Mouse (Mus musculus) ES-E14 (cell line): ENCODE data around the gene Mgmt. TPM values are rescaled to one million over a fixed set of nuclear protein-coding genes. Genes with fewer than 3 reads are reported as not detected.

ENCODE experiments used
- DNase-seq: peaks from one replicate; pipeline ENCODE4 v3.0.0-alpha.2; 2013; ENCODE audit warnings: low read depth, low spot score
- H3K27ac ChIP-seq: 2 replicates; pipeline ENCODE4 v1.5.1; 2012; ENCODE audit warnings: low read depth, mild to moderate bottlenecking, low read length, moderate library complexity, mixed read lengths; ENCODE audit not compliant: poor library complexity, insufficient read depth, severe bottlenecking
- H3K36me3 ChIP-seq: 2 replicates; pipeline ENCODE4 v1.6.1; 2012; ENCODE audit warnings: mild to moderate bottlenecking, low read length, moderate library complexity, mixed read lengths; ENCODE audit not compliant: control insufficient read depth, poor library complexity, insufficient read depth, severe bottlenecking
- H3K4me1 ChIP-seq, 2 experiments: fragments of 150-350 bp in 1 of 2; sonication (generic) in 1 of 2; 2 replicates each; pipeline ENCODE4 v1.6.1; 2012; ENCODE audit warnings: low read length in 2 of 2, mild to moderate bottlenecking in 1 of 2, mixed read lengths in 1 of 2; ENCODE audit not compliant: control insufficient read depth in 2 of 2, insufficient read depth in 2 of 2, poor library complexity in 1 of 2
- H3K4me3 ChIP-seq, 2 experiments: fragments of 150-350 bp in 1 of 2; sonication (generic) in 1 of 2; 2 replicates each; pipeline ENCODE4 v1.5.1; 2012; ENCODE audit warnings: low read length in 2 of 2, low read depth in 1 of 2, mild to moderate bottlenecking in 1 of 2, mixed read lengths in 1 of 2; ENCODE audit not compliant: insufficient read depth in 1 of 2, poor library complexity in 1 of 2, severe bottlenecking in 1 of 2
- H3K9ac ChIP-seq: 2 replicates; pipeline ENCODE4 v1.6.1; 2012; ENCODE audit warnings: low read depth, mild to moderate bottlenecking, low read length, mixed read lengths; ENCODE audit not compliant: poor library complexity, insufficient read depth, severe bottlenecking
- H3K9me3 ChIP-seq: fragments of 150-350 bp; sonication (generic); 2 replicates; pipeline ENCODE4 v1.6.1; 2012; ENCODE audit warnings: low read depth, mild to moderate bottlenecking, low read length; ENCODE audit not compliant: control insufficient read depth, insufficient read depth
- CHD2 ChIP-seq: IDR thresholded peaks from 2 replicates; pipeline ENCODE4 v1.6.1; 2014; ENCODE audit warnings: mild to moderate bottlenecking, low read depth, low read length, inconsistent platforms
- HCFC1 ChIP-seq: IDR thresholded peaks from 2 replicates; pipeline ENCODE4 v1.6.1; 2012; ENCODE audit warnings: low read length, inconsistent platforms, borderline replicate concordance; ENCODE audit not compliant: insufficient read depth
- MAFK ChIP-seq: IDR thresholded peaks from 2 replicates; pipeline ENCODE4 v1.6.1; 2014; ENCODE audit warnings: mild to moderate bottlenecking, low read depth, low read length, inconsistent platforms; ENCODE audit not compliant: insufficient read depth
- ZC3H11A ChIP-seq: IDR thresholded peaks from 2 replicates; pipeline ENCODE4 v1.6.1; 2012; ENCODE audit warnings: low read depth, mild to moderate bottlenecking, inconsistent platforms, low read length, borderline replicate concordance
- ZNF384 ChIP-seq: IDR thresholded peaks from 2 replicates; pipeline ENCODE4 v1.6.1; 2012; ENCODE audit warnings: low read depth, low read length, inconsistent platforms
- in situ Hi-C, 2 experiments: fragments of 600-800 bp; cut with MboI; formaldehyde crosslinking; loops; one replicate each; pipeline ENCODE4 v1.15.1; 2025; ENCODE audit warnings: low sequenced_read_pairs in 2 of 2, inconsistent platforms in 1 of 2; ENCODE audit not compliant: unreplicated experiment in 2 of 2
- total RNA-seq: library from RNA; depleted of rRNA; stranded (reverse); fragments of 300-350 nt; gene quantifications from 2 replicates; pipeline ENCODE4 v1.2.3, GENCODE M21; 2012

Mgmt gene
- total RNA-seq, 1 experiment = 6.4 TPM

GRCm38 (mm10) chr7:136852721-136853120 lies 41.7 kb upstream of the Mgmt start:
- no peak overlapping the region for H3K27ac ChIP-seq
- no peaks in the 10 kb centered on the region for H3K4me1 ChIP-seq
- TF ChIP-seq CHD2 (no peak), ZC3H11A (no peak), ZNF384 (no peak), MAFK (no peak), HCFC1 (no peak)
- no peak for DNase-seq
- in situ Hi-C loops = no loop called here
- H3K9ac ChIP-seq = no peak overlapping the region
- no peaks in the 10 kb centered on the region for H3K9me3 ChIP-seq
- no peak overlapping the region for H3K4me3 ChIP-seq
- no peaks in the 10 kb centered on the region for H3K36me3 ChIP-seq

GRCm38 (mm10) chr7:136864677-136865463 lies 29.5 kb upstream of the Mgmt start:
- no peak overlapping the region for H3K4me3 ChIP-seq
- H3K36me3 ChIP-seq = no peaks in the 10 kb centered on the region
- TF ChIP-seq ZC3H11A (no peak), HCFC1 (no peak), ZNF384 (no peak), MAFK (no peak), CHD2 (no peak)
- no peaks in the 10 kb centered on the region for H3K9me3 ChIP-seq
- DNase-seq = no peak
- peaks cover 3 to 13% of the 10 kb centered on the region in 2 experiments; a peak in 2 of 4 replicates for H3K4me1 ChIP-seq
- H3K9ac ChIP-seq = no peak overlapping the region
- H3K27ac ChIP-seq = no peak overlapping the region
- in situ Hi-C loops = no loop called here

GRCm38 (mm10) chr7:136865876-136866275 lies 28.5 kb upstream of the Mgmt start:
- Histone ChIP-seq H3K36me3 (no peaks in the 10 kb centered on the region), H3K4me1 (peaks cover 3 to 13% of the 10 kb centered on the region in 2 experiments; a peak in 2 of 4 replicates), H3K4me3 (no peak overlapping the region), H3K9me3 (no peaks in the 10 kb centered on the region), H3K27ac (no peak overlapping the region), H3K9ac (no peak overlapping the region)
- in situ Hi-C loops = no loop called here
- no peak for DNase-seq
- TF ChIP-seq MAFK (no peak), CHD2 (no peak), HCFC1 (no peak), ZC3H11A (no peak), ZNF384 (no peak)

- H3K9ac ChIP-seq = no peak overlapping the region
- H3K36me3 ChIP-seq = no peaks in the 10 kb centered on the region
- peaks cover 3 to 13% of the 10 kb centered on the region in 2 experiments; a peak in 2 of 4 replicates for H3K4me1 ChIP-seq
- TF ChIP-seq MAFK (no peak), ZNF384 (no peak)
- H3K4me3 ChIP-seq = no peak overlapping the region
- H3K9me3 ChIP-seq = no peaks in the 10 kb centered on the region
- in situ Hi-C loops = no loop called here
- DNase-seq = no peak
- H3K27ac ChIP-seq = no peak overlapping the region
These were observed 27.9 kb upstream of the Mgmt start for GRCm38 (mm10) chr7:136866535-136866934.

- H3K9ac ChIP-seq = no peak overlapping the region
- no peaks in the 10 kb centered on the region for H3K9me3 ChIP-seq
- TF ChIP-seq ZNF384 = no peak
- no peak for TF ChIP-seq ZC3H11A
- TF ChIP-seq HCFC1 = no peak
- TF ChIP-seq CHD2 = no peak
- no peak for TF ChIP-seq MAFK
- H3K36me3 ChIP-seq = no peaks in the 10 kb centered on the region
- no peak overlapping the region for H3K4me3 ChIP-seq
- in situ Hi-C loops = no loop called here
- no peak for DNase-seq
- peaks cover 0 to 6% of the 10 kb centered on the region in 2 experiments; a peak in 2 of 4 replicates for H3K4me1 ChIP-seq
- H3K27ac ChIP-seq = no peak overlapping the region
These were observed 22.9 kb upstream of the Mgmt start for GRCm38 (mm10) chr7:136871535-136871934.
